Mouse (Mus musculus): ENCODE measurements at regions not wholly inside any gene's neighbourhood (a gene's known extent, or its start where the extent isn't known, plus 50 kb on each side); places are given as distances from the start of the nearest gene placed in this dataset.

GRCm38 (mm10) chr1:67477966-67478365, 355.1 kb downstream of the Cps1 start:
- no peak for DNase-seq (ENCODE audit: low read depth, low spot score)
- Histone ChIP-seq H3K36me3 (ENCODE audit: control insufficient read depth, insufficient read depth, low read length, poor library complexity, severe bottlenecking) (no peaks in the 10 kb centered on the region), H3K9ac (ENCODE audit: insufficient read depth, low read depth, low read length, poor library complexity, severe bottlenecking) (no peak overlapping the region), H3K4me3 (ENCODE audit: insufficient read depth in 1 of 2, low read depth in 1 of 2, low read length in 2 of 2, poor library complexity in 1 of 2, severe bottlenecking in 1 of 2) (no peak overlapping the region), H3K9me3 (ENCODE audit: control insufficient read depth, insufficient read depth, low read depth, low read length) (no peaks in the 10 kb centered on the region), H3K4me1 (ENCODE audit: control insufficient read depth in 2 of 2, insufficient read depth in 2 of 2, low read length in 2 of 2, poor library complexity in 1 of 2) (no peaks in the 10 kb centered on the region), H3K27ac (ENCODE audit: insufficient read depth, low read depth, low read length, poor library complexity, severe bottlenecking) (no peak overlapping the region)
- TF ChIP-seq CHD2 (IDR thresholded peaks at IDR 0.05; ENCODE audit: low read depth, low read length) = no peak
- TF ChIP-seq ZNF384 (IDR thresholded peaks at IDR 0.05; ENCODE audit: low read depth, low read length) = peak; percentile 86
- in situ Hi-C loops (cut with MboI; ENCODE audit: low sequenced_read_pairs in 2 of 2, unreplicated experiment in 2 of 2) = no loop called here

GRCm38 (mm10) chr1:67481974-67482373, 359.1 kb downstream of the Cps1 start:
- H3K4me1 ChIP-seq (ENCODE audit: control insufficient read depth in 2 of 2, insufficient read depth in 2 of 2, low read length in 2 of 2, poor library complexity in 1 of 2) = no peaks in the 10 kb centered on the region
- no peaks in the 10 kb centered on the region for H3K36me3 ChIP-seq (ENCODE audit: control insufficient read depth, insufficient read depth, low read length, poor library complexity, severe bottlenecking)
- in situ Hi-C loops (cut with MboI; ENCODE audit: low sequenced_read_pairs in 2 of 2, unreplicated experiment in 2 of 2) = no loop called here
- no peak overlapping the region for H3K27ac ChIP-seq (ENCODE audit: insufficient read depth, low read depth, low read length, poor library complexity, severe bottlenecking)
- no peak overlapping the region for H3K9ac ChIP-seq (ENCODE audit: insufficient read depth, low read depth, low read length, poor library complexity, severe bottlenecking)
- no peak for DNase-seq (ENCODE audit: low read depth, low spot score)
- H3K9me3 ChIP-seq (ENCODE audit: control insufficient read depth, insufficient read depth, low read depth, low read length) = no peaks in the 10 kb centered on the region
- TF ChIP-seq MAFK (IDR thresholded peaks at IDR 0.05; ENCODE audit: insufficient read depth, low read depth, low read length) (no peak), CHD2 (IDR thresholded peaks at IDR 0.05; ENCODE audit: low read depth, low read length) (no peak), ZNF384 (IDR thresholded peaks at IDR 0.05; ENCODE audit: low read depth, low read length) (no peak), HCFC1 (IDR thresholded peaks at IDR 0.05; ENCODE audit: borderline replicate concordance, insufficient read depth, low read length) (no peak), ZC3H11A (IDR thresholded peaks at IDR 0.05; ENCODE audit: borderline replicate concordance, low read depth, low read length) (no peak)
- H3K4me3 ChIP-seq (ENCODE audit: insufficient read depth in 1 of 2, low read depth in 1 of 2, low read length in 2 of 2, poor library complexity in 1 of 2, severe bottlenecking in 1 of 2) = no peak overlapping the region

- H3K27ac ChIP-seq (ENCODE audit: insufficient read depth, low read depth, low read length, poor library complexity, severe bottlenecking) = no peak overlapping the region
- in situ Hi-C loops (cut with MboI; ENCODE audit: low sequenced_read_pairs in 2 of 2, unreplicated experiment in 2 of 2) = no loop called here
- no peak for DNase-seq (ENCODE audit: low read depth, low spot score)
- no peaks in the 10 kb centered on the region for H3K36me3 ChIP-seq (ENCODE audit: control insufficient read depth, insufficient read depth, low read length, poor library complexity, severe bottlenecking)
- no peak overlapping the region for H3K9ac ChIP-seq (ENCODE audit: insufficient read depth, low read depth, low read length, poor library complexity, severe bottlenecking)
- no peak for TF ChIP-seq MAFK (IDR thresholded peaks at IDR 0.05; ENCODE audit: insufficient read depth, low read depth, low read length)
- no peak for TF ChIP-seq HCFC1 (IDR thresholded peaks at IDR 0.05; ENCODE audit: borderline replicate concordance, insufficient read depth, low read length)
- TF ChIP-seq CHD2 (IDR thresholded peaks at IDR 0.05; ENCODE audit: low read depth, low read length) = no peak
- no peak for TF ChIP-seq ZNF384 (IDR thresholded peaks at IDR 0.05; ENCODE audit: low read depth, low read length)
- no peak for TF ChIP-seq ZC3H11A (IDR thresholded peaks at IDR 0.05; ENCODE audit: borderline replicate concordance, low read depth, low read length)
- no peak overlapping the region for H3K4me3 ChIP-seq (ENCODE audit: insufficient read depth in 1 of 2, low read depth in 1 of 2, low read length in 2 of 2, poor library complexity in 1 of 2, severe bottlenecking in 1 of 2)
- no peaks in the 10 kb centered on the region for H3K9me3 ChIP-seq (ENCODE audit: control insufficient read depth, insufficient read depth, low read depth, low read length)
- H3K4me1 ChIP-seq (ENCODE audit: control insufficient read depth in 2 of 2, insufficient read depth in 2 of 2, low read length in 2 of 2, poor library complexity in 1 of 2) = no peaks in the 10 kb centered on the region
These were observed 381.3 kb downstream of the Cps1 start for GRCm38 (mm10) chr1:67504140-67504539.

GRCm38 (mm10) chr1:67505746-67506145, 382.9 kb downstream of the Cps1 start:
- Histone ChIP-seq H3K9ac (ENCODE audit: insufficient read depth, low read depth, low read length, poor library complexity, severe bottlenecking) (no peak overlapping the region), H3K36me3 (ENCODE audit: control insufficient read depth, insufficient read depth, low read length, poor library complexity, severe bottlenecking) (no peaks in the 10 kb centered on the region), H3K4me3 (ENCODE audit: insufficient read depth in 1 of 2, low read depth in 1 of 2, low read length in 2 of 2, poor library complexity in 1 of 2, severe bottlenecking in 1 of 2) (no peak overlapping the region), H3K4me1 (ENCODE audit: control insufficient read depth in 2 of 2, insufficient read depth in 2 of 2, low read length in 2 of 2, poor library complexity in 1 of 2) (no peaks in the 10 kb centered on the region), H3K27ac (ENCODE audit: insufficient read depth, low read depth, low read length, poor library complexity, severe bottlenecking) (no peak overlapping the region), H3K9me3 (ENCODE audit: control insufficient read depth, insufficient read depth, low read depth, low read length) (no peaks in the 10 kb centered on the region)
- in situ Hi-C loops (cut with MboI; ENCODE audit: low sequenced_read_pairs in 2 of 2, unreplicated experiment in 2 of 2) = no loop called here
- no peak for DNase-seq (ENCODE audit: low read depth, low spot score)
- no peak for TF ChIP-seq CHD2 (IDR thresholded peaks at IDR 0.05; ENCODE audit: low read depth, low read length)
- no peak for TF ChIP-seq ZNF384 (IDR thresholded peaks at IDR 0.05; ENCODE audit: low read depth, low read length)
- no peak for TF ChIP-seq HCFC1 (IDR thresholded peaks at IDR 0.05; ENCODE audit: borderline replicate concordance, insufficient read depth, low read length)
- no peak for TF ChIP-seq ZC3H11A (IDR thresholded peaks at IDR 0.05; ENCODE audit: borderline replicate concordance, low read depth, low read length)
- TF ChIP-seq MAFK (IDR thresholded peaks at IDR 0.05; ENCODE audit: insufficient read depth, low read depth, low read length) = no peak

- Histone ChIP-seq H3K4me1 (ENCODE audit: control insufficient read depth in 2 of 2, insufficient read depth in 2 of 2, low read length in 2 of 2, poor library complexity in 1 of 2) (no peaks in the 10 kb centered on the region), H3K9ac (ENCODE audit: insufficient read depth, low read depth, low read length, poor library complexity, severe bottlenecking) (no peak overlapping the region), H3K36me3 (ENCODE audit: control insufficient read depth, insufficient read depth, low read length, poor library complexity, severe bottlenecking) (no peaks in the 10 kb centered on the region), H3K27ac (ENCODE audit: insufficient read depth, low read depth, low read length, poor library complexity, severe bottlenecking) (no peak overlapping the region), H3K9me3 (ENCODE audit: control insufficient read depth, insufficient read depth, low read depth, low read length) (no peaks in the 10 kb centered on the region), H3K4me3 (ENCODE audit: insufficient read depth in 1 of 2, low read depth in 1 of 2, low read length in 2 of 2, poor library complexity in 1 of 2, severe bottlenecking in 1 of 2) (no peak overlapping the region)
- TF ChIP-seq CHD2 (IDR thresholded peaks at IDR 0.05; ENCODE audit: low read depth, low read length) (no peak), ZNF384 (IDR thresholded peaks at IDR 0.05; ENCODE audit: low read depth, low read length) (no peak), HCFC1 (IDR thresholded peaks at IDR 0.05; ENCODE audit: borderline replicate concordance, insufficient read depth, low read length) (no peak), ZC3H11A (IDR thresholded peaks at IDR 0.05; ENCODE audit: borderline replicate concordance, low read depth, low read length) (no peak), MAFK (IDR thresholded peaks at IDR 0.05; ENCODE audit: insufficient read depth, low read depth, low read length) (no peak)
- DNase-seq (ENCODE audit: low read depth, low spot score) = no peak
- in situ Hi-C loops (cut with MboI; ENCODE audit: low sequenced_read_pairs in 2 of 2, unreplicated experiment in 2 of 2) = no loop called here
These were observed 395.5 kb downstream of the Cps1 start for GRCm38 (mm10) chr1:67518295-67518694.
